Mouse (Mus musculus): ENCODE data around the gene Gpr62.
"Not testable (repeated sequence)": the region's sequence is repeated elsewhere in the genome, so short reads cannot be mapped to it uniquely, and the experiment has no call there.

The Gpr62 gene

GRCm38 (mm10) chr9:106465571-106466200 lies at the start of gene Gpr62:
Gene Gpr62 (minus strand): TSS chr9:106465938.
- no peak for DNase-seq

GRCm38 (mm10) chr9:106514273-106514672 lies 48.5 kb upstream of the Gpr62 start, which contains the start of gene Iqcf5:
Gene Iqcf5 (plus strand): TSS chr9:106514573.
- DNase-seq, result no peak

GRCm38 (mm10) chr9:106513566-106513965 lies 47.8 kb upstream of the Gpr62 start:
- DNase-seq, result no peak

- DNase-seq, result peak; percentile 33
Measured at GRCm38 (mm10) chr9:106512729-106513450, 47.2 kb upstream of the Gpr62 start.

- DNase-seq, result no peak
Measured at GRCm38 (mm10) chr9:106509356-106509755, 43.6 kb upstream of the Gpr62 start.

- DNase-seq, result no peak
Measured at GRCm38 (mm10) chr9:106504246-106504645, 38.5 kb upstream of the Gpr62 start.

GRCm38 (mm10) chr9:106501846-106502245 lies 36.1 kb upstream of the Gpr62 start:
- DNase-seq, result no peak

GRCm38 (mm10) chr9:106499667-106500066 lies 33.9 kb upstream of the Gpr62 start, which contains the start of gene Iqcf1:
Gene Iqcf1 (plus strand): TSS chr9:106499967.
- no peak for DNase-seq

GRCm38 (mm10) chr9:106487602-106488001 lies 21.9 kb upstream of the Gpr62 start:
- not testable (repeated sequence) for DNase-seq

GRCm38 (mm10) chr9:106485076-106485475 lies 19.3 kb upstream of the Gpr62 start:
- DNase-seq, result no peak

GRCm38 (mm10) chr9:106483606-106484005 lies 17.9 kb upstream of the Gpr62 start:
- no peak for DNase-seq

GRCm38 (mm10) chr9:106483136-106483535 lies 17.4 kb upstream of the Gpr62 start:
- DNase-seq, result no peak

- DNase-seq, result no peak
Measured at GRCm38 (mm10) chr9:106482578-106483115, 16.9 kb upstream of the Gpr62 start.

- no peak for DNase-seq
Measured at GRCm38 (mm10) chr9:106481676-106482075, 15.9 kb upstream of the Gpr62 start.

GRCm38 (mm10) chr9:106481075-106481474 lies 15.3 kb upstream of the Gpr62 start:
- DNase-seq, result no peak

GRCm38 (mm10) chr9:106480541-106480940 lies 14.8 kb upstream of the Gpr62 start:
- DNase-seq, result no peak

GRCm38 (mm10) chr9:106478101-106478500 lies 12.4 kb upstream of the Gpr62 start:
- DNase-seq, result no peak

GRCm38 (mm10) chr9:106477649-106478048 lies 11.9 kb upstream of the Gpr62 start:
- no peak for DNase-seq

- peak; percentile 100 for DNase-seq
Measured at GRCm38 (mm10) chr9:106476924-106477484, 11.3 kb upstream of the Gpr62 start, which contains the start of gene Parp3. Gene Parp3 (minus strand): TSS chr9:106476949.

- DNase-seq, result peak; percentile 53
Measured at GRCm38 (mm10) chr9:106476002-106476923, 10.5 kb upstream of the Gpr62 start.

GRCm38 (mm10) chr9:106475663-106476001 lies 9.9 kb upstream of the Gpr62 start, which contains the start of gene Rrp9:
Gene Rrp9 (plus strand): TSS chr9:106475963.
- no peak for DNase-seq

GRCm38 (mm10) chr9:106475046-106475445 lies 9.3 kb upstream of the Gpr62 start:
- peak; percentile 45 for DNase-seq

All from kidney, postnatal 14 days (tissue).